Mouse (Mus musculus) inflammation-experienced regulatory T-cells, adult 16 weeks (primary cell): ENCODE data around the gene Krtap12-1. TPM values are rescaled to one million over a fixed set of nuclear protein-coding genes. Genes with fewer than 3 reads are reported as not detected.

Experiments
- polyA plus RNA-seq: library from polyadenylated mRNA; unstranded; fragments of 100-300 nt; shearing (Covaris generic); gene quantifications from one replicate; pipeline ENCODE4 v1.2.1, GENCODE M21; 2017

Gene Krtap12-1
- polyA plus RNA-seq = not detected

GRCm38 (mm10) chr10:77720299-77720698 is at the start of gene Krtap12-1:
Gene Krtap12-1 (plus strand): TSS chr10:77720599.

GRCm38 (mm10) chr10:77685895-77686664 is 34.3 kb upstream of the Krtap12-1 start, which contains the start of gene Tspear:
Gene Tspear (plus strand): TSS chr10:77686569.

GRCm38 (mm10) chr10:77690356-77690807 is 30.0 kb upstream of the Krtap12-1 start, which contains the start of gene Gm19402:
Gene Gm19402 (minus strand): TSS chr10:77690757.

GRCm38 (mm10) chr10:77697133-77697532 is 23.3 kb upstream of the Krtap12-1 start, which contains the start of gene Gm9508:
Gene Gm9508 (minus strand): TSS chr10:77697233.

GRCm38 (mm10) chr10:77706326-77706725 is 14.1 kb upstream of the Krtap12-1 start, which contains the start of gene Gm10272:
Gene Gm10272 (plus strand): TSS chr10:77706626.

GRCm38 (mm10) chr10:77711157-77711556 is 9.2 kb upstream of the Krtap12-1 start, which contains the start of gene Gm10024:
Gene Gm10024 (plus strand): TSS chr10:77711457.

GRCm38 (mm10) chr10:77715507-77715906 is 4.9 kb upstream of the Krtap12-1 start, which contains the start of gene Gm10142:
Gene Gm10142 (plus strand): TSS chr10:77715807.

GRCm38 (mm10) chr10:77726186-77726585 is 5.8 kb downstream of the Krtap12-1 start, which contains the start of gene Gm10100:
Gene Gm10100 (plus strand): TSS chr10:77726486.

GRCm38 (mm10) chr10:77741924-77742688 is 21.7 kb downstream of the Krtap12-1 start, which contains the start of gene Gm18596:
Gene Gm18596 (minus strand): TSS chr10:77742638.

GRCm38 (mm10) chr10:77751254-77751653 is 30.9 kb downstream of the Krtap12-1 start, which contains the start of gene Gm9736:
Gene Gm9736 (minus strand): TSS chr10:77751354.

GRCm38 (mm10) chr10:77759582-77759981 is 39.2 kb downstream of the Krtap12-1 start, which contains the start of gene Gm3233:
Gene Gm3233 (minus strand): TSS chr10:77759682.

Other genes with a start within 250 kb of the Krtap12-1 start
- gene Fam207a, start 204.8 kb upstream of the Krtap12-1 start, polyA plus RNA-seq = 53.3 TPM
- gene Itgb2, start 190.3 kb upstream of the Krtap12-1 start, polyA plus RNA-seq = 668 TPM
- 130 TPM for gene Pttg1ip, start 138.9 kb upstream of the Krtap12-1 start, polyA plus RNA-seq
- gene Sumo3, start 114.5 kb upstream of the Krtap12-1 start, polyA plus RNA-seq = 133 TPM
- not detected for gene Gm49325, start 114.4 kb upstream of the Krtap12-1 start, polyA plus RNA-seq
- gene Ube2g2, start 98.3 kb upstream of the Krtap12-1 start, polyA plus RNA-seq = 75.8 TPM
- gene Tspear, start 34.0 kb upstream of the Krtap12-1 start, polyA plus RNA-seq = 0.69 TPM
- gene Gm19402, start 29.8 kb upstream of the Krtap12-1 start, polyA plus RNA-seq = not detected
- gene Gm9508, start 23.4 kb upstream of the Krtap12-1 start, polyA plus RNA-seq = not detected
- gene Gm10272, start 14.0 kb upstream of the Krtap12-1 start, polyA plus RNA-seq = not detected
- not detected for gene Gm10024, start 9.1 kb upstream of the Krtap12-1 start, polyA plus RNA-seq
- gene Gm10142, start 4.8 kb upstream of the Krtap12-1 start, polyA plus RNA-seq = not detected
- gene Gm10100, start 5.9 kb downstream of the Krtap12-1 start, polyA plus RNA-seq = not detected
- not detected for gene Gm18596, start 22.0 kb downstream of the Krtap12-1 start, polyA plus RNA-seq
- gene Gm9736, start 30.8 kb downstream of the Krtap12-1 start, polyA plus RNA-seq = not detected
- gene Gm3233, start 39.1 kb downstream of the Krtap12-1 start, polyA plus RNA-seq = not detected
- not detected for gene Gm3238, start 50.7 kb downstream of the Krtap12-1 start, polyA plus RNA-seq
- gene Gm7138, start 56.3 kb downstream of the Krtap12-1 start, polyA plus RNA-seq = not detected
- gene Gm3250, start 61.9 kb downstream of the Krtap12-1 start, polyA plus RNA-seq = not detected
- gene Gm7137, start 67.6 kb downstream of the Krtap12-1 start, polyA plus RNA-seq = not detected
- gene Gm9639, start 74.5 kb downstream of the Krtap12-1 start, polyA plus RNA-seq = not detected
- gene Gm19668, start 78.5 kb downstream of the Krtap12-1 start, polyA plus RNA-seq = not detected
- not detected for gene Gm9507, start 91.2 kb downstream of the Krtap12-1 start, polyA plus RNA-seq
- gene Gm2696, start 94.1 kb downstream of the Krtap12-1 start, polyA plus RNA-seq = not detected
- gene Krtap10-4, start 106.5 kb downstream of the Krtap12-1 start, polyA plus RNA-seq = not detected
- gene Krtap10-10, start 115.3 kb downstream of the Krtap12-1 start, polyA plus RNA-seq = not detected
- not detected for gene Gm36176, start 126.2 kb downstream of the Krtap12-1 start, polyA plus RNA-seq
- gene Gm10318, start 132.3 kb downstream of the Krtap12-1 start, polyA plus RNA-seq = not detected
- gene Gm3285, start 141.4 kb downstream of the Krtap12-1 start, polyA plus RNA-seq = not detected
- gene Lrrc3, start 181.9 kb downstream of the Krtap12-1 start, polyA plus RNA-seq = not detected
- gene Trpm2, start 250.0 kb downstream of the Krtap12-1 start, polyA plus RNA-seq = 0.71 TPM